Mouse (Mus musculus): ENCODE data around the gene Sos1. TPM values are rescaled to one million over a fixed set of nuclear protein-coding genes. Genes with fewer than 3 reads are reported as not detected.

Gene Sos1
- total and polyA plus RNA-seq, 3 experiments, result 3.0 to 54.4 (median 9.1) TPM

DNA sequence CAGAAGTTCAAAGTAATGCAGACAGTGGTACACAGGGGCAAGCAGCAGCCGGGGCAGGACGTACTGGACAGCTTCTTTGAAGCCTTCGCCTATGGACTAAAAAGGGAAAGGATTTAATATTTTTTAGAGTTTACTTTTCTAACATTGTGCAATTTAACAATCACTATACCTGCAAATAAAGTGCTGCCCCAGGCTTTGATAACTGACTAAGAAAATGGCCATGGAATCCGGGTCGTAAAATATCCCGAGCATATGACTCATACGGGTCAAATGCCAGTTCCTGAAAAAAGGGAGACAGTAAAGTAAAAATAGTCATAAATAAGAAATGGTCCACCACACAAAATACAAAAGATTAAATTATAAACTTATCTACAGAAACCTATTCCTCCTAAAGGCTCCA, 34.8 kb downstream of the Sos1 start:
- no peak for DNase-seq (ENCODE audit: low spot score)
- Histone ChIP-seq H3K4me3 (ENCODE audit: low read depth, low read length) (no peak overlapping the region), H3K27me3 (ENCODE audit: insufficient read depth, low read length) (no peaks in the 10 kb centered on the region), H3K9me3 (replicated peaks) (no peaks in the 10 kb centered on the region), H3K36me3 (replicated peaks) (peaks cover 75% of the 10 kb centered on the region), H3K4me1 (ENCODE audit: insufficient read depth, low read depth, low read length) (no peaks in the 10 kb centered on the region; the same call in 1 of the 2 replicates)
- TF ChIP-seq POLR2AphosphoS5 (IDR thresholded peaks at IDR 0.05; ENCODE audit: insufficient replicate concordance, low read depth, low read length) (no peak), CTCF (IDR thresholded peaks at IDR 0.05; ENCODE audit: low read depth, low read length) (no peak), TAL1 (conservative IDR thresholded peaks at IDR 0.05; ENCODE audit: low read depth, low read length) (no peak), GATA1 (IDR thresholded peaks at IDR 0.05; ENCODE audit: borderline replicate concordance, low read length) (no peak), GATA2 (IDR thresholded peaks at IDR 0.05; ENCODE audit: borderline replicate concordance, low read depth, low read length) (no peak)
- no peak for ATAC-seq (ENCODE audit: extremely low read depth, insufficient number of reproducible peaks, low FRiP score, poor library complexity, severe bottlenecking)

DNA sequence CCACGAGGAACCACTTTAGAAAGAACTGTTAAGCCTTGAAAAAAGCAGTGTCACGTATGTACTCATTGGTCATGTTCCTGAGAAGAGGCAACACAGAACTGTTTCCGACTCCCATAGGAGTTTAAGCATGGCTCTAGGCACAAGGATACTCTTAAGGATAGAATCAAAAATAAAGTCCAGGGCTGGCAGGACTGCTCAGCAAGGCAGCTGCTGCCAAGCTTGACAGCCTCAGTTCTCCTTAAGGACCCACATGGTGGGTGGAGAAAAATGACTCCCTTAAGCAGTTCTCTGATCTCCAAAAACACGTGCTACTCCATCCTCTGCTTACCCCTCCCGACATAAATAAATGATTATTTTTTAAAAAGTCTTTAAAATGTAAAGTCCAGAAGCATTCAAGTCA, 44.6 kb downstream of the Sos1 start:
- ATAC-seq (ENCODE audit: extremely low read depth, insufficient number of reproducible peaks, low FRiP score, poor library complexity, severe bottlenecking) (no peak), DNase-seq (ENCODE audit: low spot score) (no peak)
- H3K4me3 ChIP-seq (ENCODE audit: low read depth, low read length), result no peak overlapping the region
- TF ChIP-seq POLR2AphosphoS5 (IDR thresholded peaks at IDR 0.05; ENCODE audit: insufficient replicate concordance, low read depth, low read length) (no peak), GATA2 (IDR thresholded peaks at IDR 0.05; ENCODE audit: borderline replicate concordance, low read depth, low read length) (no peak), CTCF (IDR thresholded peaks at IDR 0.05; ENCODE audit: low read depth, low read length) (no peak), GATA1 (IDR thresholded peaks at IDR 0.05; ENCODE audit: borderline replicate concordance, low read length) (no peak), TAL1 (conservative IDR thresholded peaks at IDR 0.05; ENCODE audit: low read depth, low read length) (no peak)
- no peaks in the 10 kb centered on the region for H3K4me1 ChIP-seq (ENCODE audit: insufficient read depth, low read depth, low read length)
- H3K9me3 ChIP-seq (replicated peaks), result no peaks in the 10 kb centered on the region
- peaks cover 70% of the 10 kb centered on the region for H3K36me3 ChIP-seq (replicated peaks)
- H3K27me3 ChIP-seq (ENCODE audit: insufficient read depth, low read length), result no peaks in the 10 kb centered on the region

DNA sequence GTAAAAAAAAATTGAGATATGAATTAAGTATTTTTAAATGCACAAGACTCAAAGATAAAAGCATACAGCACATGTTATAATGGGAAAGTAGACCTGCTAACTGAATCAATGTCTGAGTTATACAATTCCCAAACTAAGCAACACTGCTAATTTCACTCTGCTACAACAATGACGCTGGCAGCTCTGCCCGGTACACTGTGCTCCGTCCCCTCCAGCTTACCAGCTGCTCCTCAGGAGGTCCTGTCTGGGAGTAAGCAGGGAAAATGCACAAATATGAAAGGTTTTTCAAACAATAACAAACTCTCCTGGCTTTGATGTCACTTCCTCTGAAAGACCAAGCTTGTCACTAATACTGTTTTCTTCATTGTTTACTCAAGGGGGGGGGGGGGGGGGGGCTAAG, 45.8 kb downstream of the Sos1 start:
- TF ChIP-seq GATA1 (IDR thresholded peaks at IDR 0.05; ENCODE audit: borderline replicate concordance, low read length), result no peak
- TF ChIP-seq POLR2AphosphoS5 (IDR thresholded peaks at IDR 0.05; ENCODE audit: insufficient replicate concordance, low read depth, low read length), result no peak
- TF ChIP-seq GATA2 (IDR thresholded peaks at IDR 0.05; ENCODE audit: borderline replicate concordance, low read depth, low read length), result no peak
- TF ChIP-seq CTCF (IDR thresholded peaks at IDR 0.05; ENCODE audit: low read depth, low read length), result no peak
- TF ChIP-seq TAL1 (conservative IDR thresholded peaks at IDR 0.05; ENCODE audit: low read depth, low read length), result no peak
- DNase-seq (ENCODE audit: low spot score) (no peak), ATAC-seq (ENCODE audit: extremely low read depth, insufficient number of reproducible peaks, low FRiP score, poor library complexity, severe bottlenecking) (no peak)
- H3K36me3 ChIP-seq (replicated peaks), result peaks cover 65% of the 10 kb centered on the region
- no peaks in the 10 kb centered on the region for H3K9me3 ChIP-seq (replicated peaks)
- no peaks in the 10 kb centered on the region for H3K27me3 ChIP-seq (ENCODE audit: insufficient read depth, low read length)
- H3K4me1 ChIP-seq (ENCODE audit: insufficient read depth, low read depth, low read length), result no peaks in the 10 kb centered on the region
- no peak overlapping the region for H3K4me3 ChIP-seq (ENCODE audit: low read depth, low read length)

DNA sequence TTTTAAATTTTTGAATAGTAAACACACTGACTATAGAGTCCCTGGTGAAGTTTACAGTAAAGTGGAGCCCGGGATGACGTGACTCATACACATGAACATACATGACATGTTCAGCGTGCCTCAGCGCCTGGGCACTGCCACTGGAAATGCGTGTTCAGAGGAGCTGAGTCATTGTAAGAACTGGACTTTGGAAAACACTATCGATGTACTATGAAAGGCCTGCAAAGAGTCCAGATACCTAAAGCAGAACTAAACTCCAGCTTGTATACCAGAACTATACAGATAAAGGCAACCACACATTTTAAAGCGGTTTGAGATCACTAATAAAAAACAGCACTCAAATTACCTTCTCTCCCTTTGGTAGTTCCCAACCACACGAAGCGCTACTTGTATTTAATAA, 48.3 kb downstream of the Sos1 start:
- Histone ChIP-seq H3K9me3 (replicated peaks) (no peaks in the 10 kb centered on the region), H3K4me3 (ENCODE audit: low read depth, low read length) (no peak overlapping the region), H3K36me3 (replicated peaks) (peaks cover 57% of the 10 kb centered on the region), H3K27me3 (ENCODE audit: insufficient read depth, low read length) (no peaks in the 10 kb centered on the region), H3K4me1 (ENCODE audit: insufficient read depth, low read depth, low read length) (no peaks in the 10 kb centered on the region)
- no peak for TF ChIP-seq POLR2AphosphoS5 (IDR thresholded peaks at IDR 0.05; ENCODE audit: insufficient replicate concordance, low read depth, low read length)
- no peak for TF ChIP-seq GATA2 (IDR thresholded peaks at IDR 0.05; ENCODE audit: borderline replicate concordance, low read depth, low read length)
- TF ChIP-seq GATA1 (IDR thresholded peaks at IDR 0.05; ENCODE audit: borderline replicate concordance, low read length), result no peak
- no peak for TF ChIP-seq CTCF (IDR thresholded peaks at IDR 0.05; ENCODE audit: low read depth, low read length)
- no peak for TF ChIP-seq TAL1 (conservative IDR thresholded peaks at IDR 0.05; ENCODE audit: low read depth, low read length)
- ATAC-seq (ENCODE audit: extremely low read depth, insufficient number of reproducible peaks, low FRiP score, poor library complexity, severe bottlenecking) (no peak), DNase-seq (ENCODE audit: low spot score) (no peak)

DNA sequence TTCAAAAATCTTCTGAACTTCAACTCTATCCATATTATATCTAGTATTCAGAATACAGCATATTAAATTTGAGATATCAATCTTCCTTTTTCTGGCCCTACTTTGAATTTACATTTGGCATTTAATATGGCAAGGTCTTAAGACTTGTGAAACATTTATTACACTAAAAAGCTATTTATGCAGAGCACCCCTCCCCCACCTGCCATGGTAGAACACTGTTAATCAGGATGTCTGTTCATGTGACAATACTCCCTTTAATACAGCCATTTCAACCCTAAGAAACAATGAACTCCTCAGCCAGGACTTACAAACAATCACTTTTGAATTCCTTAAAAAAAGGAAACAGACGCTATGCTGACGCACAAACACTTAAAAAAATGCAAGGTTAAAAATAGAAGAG, 52.3 kb downstream of the Sos1 start:
- DNase-seq (ENCODE audit: low spot score), result no peak
- no peak for ATAC-seq (ENCODE audit: extremely low read depth, insufficient number of reproducible peaks, low FRiP score, poor library complexity, severe bottlenecking)
- peaks cover 40% of the 10 kb centered on the region for H3K36me3 ChIP-seq (replicated peaks)
- TF ChIP-seq GATA1 (IDR thresholded peaks at IDR 0.05; ENCODE audit: borderline replicate concordance, low read length) (no peak), POLR2AphosphoS5 (IDR thresholded peaks at IDR 0.05; ENCODE audit: insufficient replicate concordance, low read depth, low read length) (no peak), CTCF (IDR thresholded peaks at IDR 0.05; ENCODE audit: low read depth, low read length) (no peak), TAL1 (conservative IDR thresholded peaks at IDR 0.05; ENCODE audit: low read depth, low read length) (no peak), GATA2 (IDR thresholded peaks at IDR 0.05; ENCODE audit: borderline replicate concordance, low read depth, low read length) (no peak)
- no peaks in the 10 kb centered on the region for H3K27me3 ChIP-seq (ENCODE audit: insufficient read depth, low read length)
- H3K9me3 ChIP-seq (replicated peaks), result no peaks in the 10 kb centered on the region
- H3K4me3 ChIP-seq (ENCODE audit: low read depth, low read length), result no peak overlapping the region
- H3K4me1 ChIP-seq (ENCODE audit: insufficient read depth, low read depth, low read length), result no peaks in the 10 kb centered on the region

DNA sequence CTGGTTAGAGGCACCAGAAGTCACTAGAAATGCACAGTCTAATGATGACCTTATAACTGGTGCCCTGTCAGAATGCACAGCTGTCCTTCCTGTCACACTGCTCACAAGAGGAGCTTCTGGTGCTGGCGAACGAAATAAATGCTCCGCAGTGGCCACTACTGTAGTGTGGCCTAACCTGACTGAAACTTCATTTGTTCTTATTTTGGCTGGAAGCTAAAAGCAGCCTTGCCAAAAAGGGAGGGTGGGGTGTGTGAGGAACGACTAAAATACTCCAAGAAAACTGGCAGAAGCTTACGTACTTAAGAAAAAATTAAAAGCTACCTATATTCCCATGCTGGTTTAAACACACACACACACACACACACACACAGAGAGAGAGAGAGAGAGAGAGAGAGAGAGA, 53.4 kb downstream of the Sos1 start:
- TF ChIP-seq TAL1 (conservative IDR thresholded peaks at IDR 0.05; ENCODE audit: low read depth, low read length), result no peak
- H3K4me3 ChIP-seq (ENCODE audit: low read depth, low read length), result no peak overlapping the region
- H3K4me1 ChIP-seq (ENCODE audit: insufficient read depth, low read depth, low read length), result no peaks in the 10 kb centered on the region
- H3K27me3 ChIP-seq (ENCODE audit: insufficient read depth, low read length), result no peaks in the 10 kb centered on the region
- ATAC-seq (ENCODE audit: extremely low read depth, insufficient number of reproducible peaks, low FRiP score, poor library complexity, severe bottlenecking) (no peak), DNase-seq (ENCODE audit: low spot score) (no peak)
- H3K36me3 ChIP-seq (replicated peaks), result peaks cover 42% of the 10 kb centered on the region
- H3K9me3 ChIP-seq (replicated peaks), result no peaks in the 10 kb centered on the region

DNA sequence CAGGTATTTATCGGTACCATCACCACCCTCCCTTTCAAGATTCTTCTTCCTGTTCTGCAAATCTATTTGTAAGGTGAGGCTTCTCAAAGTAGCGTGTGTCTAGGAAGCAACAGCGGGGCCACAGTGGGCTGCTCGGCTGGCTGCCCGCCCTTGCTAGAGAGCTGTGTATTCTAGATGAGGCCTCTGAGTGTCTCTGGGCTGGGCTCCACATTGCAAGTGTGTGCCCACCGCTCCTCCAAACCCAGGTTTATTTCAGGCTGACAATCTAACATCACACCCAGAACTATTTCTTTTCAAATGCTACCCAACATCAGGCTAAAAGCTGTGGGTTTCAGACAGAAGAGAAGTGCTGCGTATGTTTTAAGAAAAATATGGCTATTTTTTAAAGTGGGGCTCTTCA, 54.1 kb downstream of the Sos1 start:
- DNase-seq (ENCODE audit: low spot score), result no peak
- no peak for TF ChIP-seq GATA2 (IDR thresholded peaks at IDR 0.05; ENCODE audit: borderline replicate concordance, low read depth, low read length)

More for the DNA sequence above, 54.1 kb downstream of the Sos1 start:
- no peaks in the 10 kb centered on the region for H3K9me3 ChIP-seq (replicated peaks)
- ATAC-seq (ENCODE audit: extremely low read depth, insufficient number of reproducible peaks, low FRiP score, poor library complexity, severe bottlenecking), result no peak
- H3K4me1 ChIP-seq (ENCODE audit: insufficient read depth, low read depth, low read length), result no peaks in the 10 kb centered on the region
- H3K27me3 ChIP-seq (ENCODE audit: insufficient read depth, low read length), result no peaks in the 10 kb centered on the region
- peaks cover 42% of the 10 kb centered on the region for H3K36me3 ChIP-seq (replicated peaks)
- no peak overlapping the region for H3K4me3 ChIP-seq (ENCODE audit: low read depth, low read length)

Data from G1E (cell line).